Mouse (Mus musculus) liver, embryonic 14.5 days (tissue): ENCODE results near the gene Kcna7. TPM values are rescaled to one million over a fixed set of nuclear protein-coding genes. Genes with fewer than 3 reads are reported as not detected.
A peak's percentile ranks its signal among the peaks of the same experiment; 100 is the strongest.

ENCODE experiments used
- ATAC-seq: fragments of 200-750 bp; cut with Nextera tagmentation; 2 replicates; pipeline ENCODE4 v1.8.0; 2017; ENCODE audit warnings: moderate number of reproducible peaks, mild to moderate bottlenecking, moderate library complexity; ENCODE audit not compliant: insufficient read depth
- DNase-seq, 3 experiments: peaks; one replicate each; pipeline ENCODE4 v3.0.0-alpha.2; 2012 to 2013; ENCODE audit warnings: low read depth in 3 of 3, low spot score in 3 of 3
- H3K27ac ChIP-seq: fragments of 300-500 bp; sonication (generic); 2 replicates; pipeline ENCODE4 v1.5.1; 2014; ENCODE audit warnings: moderate library complexity, mild to moderate bottlenecking, control low read depth, inconsistent platforms
- H3K27me3 ChIP-seq: fragments of 300-500 bp; sonication (generic); 2 replicates; pipeline ENCODE4 v1.6.1; 2014; ENCODE audit warnings: mild to moderate bottlenecking, low read length, moderate library complexity; ENCODE audit not compliant: control insufficient read depth, insufficient read depth
- H3K36me3 ChIP-seq: fragments of 300-500 bp; sonication (generic); replicated peaks from 2 replicates; pipeline ENCODE4 v1.6.1; 2014; ENCODE audit warnings: low read depth; ENCODE audit not compliant: control insufficient read depth, insufficient read depth
- H3K4me1 ChIP-seq, 2 experiments: fragments of 200-500 bp in 1 of 2; fragments of 300-500 bp in 1 of 2; sonication (generic) in 1 of 2; replicated peaks; 2 replicates each; pipeline ENCODE4 v1.6.1; 2012 to 2014; ENCODE audit warnings: antibody characterized with exemption in 1 of 2, inconsistent platforms in 1 of 2, low read length in 1 of 2; ENCODE audit not compliant: control insufficient read depth in 2 of 2, insufficient read depth in 2 of 2
- H3K4me2 ChIP-seq: fragments of 300-500 bp; sonication (generic); 2 replicates; pipeline ENCODE4 v1.6.1; 2014; ENCODE audit warnings: low read depth, mild to moderate bottlenecking, control low read depth, moderate library complexity
- H3K4me3 ChIP-seq, 2 experiments: fragments of 200-500 bp in 1 of 2; fragments of 300-500 bp in 1 of 2; sonication (generic) in 1 of 2; 2 replicates each; pipeline ENCODE4 v1.5.1; 2012 to 2014; ENCODE audit warnings: low read depth in 2 of 2, low read length in 2 of 2, mild to moderate bottlenecking in 2 of 2, control low read depth in 1 of 2, inconsistent platforms in 1 of 2, moderate library complexity in 1 of 2; ENCODE audit not compliant: insufficient read depth in 1 of 2
- H3K9ac ChIP-seq: fragments of 300-500 bp; sonication (generic); replicated peaks from 2 replicates; pipeline ENCODE4 v1.6.1; 2014; ENCODE audit warnings: mild to moderate bottlenecking, control low read depth, moderate library complexity
- H3K9me3 ChIP-seq: fragments of 300-500 bp; sonication (generic); 2 replicates; pipeline ENCODE4 v1.6.1; 2016; ENCODE audit warnings: low read length, mixed read lengths; ENCODE audit not compliant: control insufficient read depth
- CTCF ChIP-seq: IDR thresholded peaks from 2 replicates; pipeline ENCODE4 v1.5.1; 2016; ENCODE audit warnings: antibody characterized with exemption, low read depth, control low read depth
- EP300 ChIP-seq: IDR thresholded peaks from 2 replicates; pipeline ENCODE4 v1.6.1; 2016; ENCODE audit warnings: antibody characterized with exemption, low read depth
- WGBS: fragments of 180-500 bp; shearing (Covaris S2); extraction: QIAGEN DNeasy Blood & Tissue Kit; methylation state at CpG from one replicate; pipeline ENCODE4 v1.1.7; 2014; ENCODE audit not compliant: insufficient replicate concordance; 5-methylcytosine and 5-hydroxymethylcytosine counted together
- polyA plus RNA-seq, 2 experiments: library from polyadenylated mRNA; depleted of rRNA in 1 of 2; stranded (reverse) in 1 of 2; unstranded in 1 of 2; fragments of >200 nt; fragmentation: Nextera tagmentation in 1 of 2; extraction: Ambion mirVana in 1 of 2; gene quantifications; 2 replicates each; pipeline versions ENCODE4 v1.2.1 to v1.2.3; 2012 to 2014

The Kcna7 gene
- polyA plus RNA-seq, 2 experiments = not detected

GRCm38 (mm10) chr7:45426556-45426955, 21.1 kb downstream of the Kcna7 start:
- TF ChIP-seq EP300 = no peak
- no peak for TF ChIP-seq CTCF
- Histone ChIP-seq H3K4me2 (no peak overlapping the region), H3K4me3 (no peak overlapping the region), H3K4me1 (no peaks in the 10 kb centered on the region), H3K27ac (no peak overlapping the region), H3K9ac (no peak overlapping the region), H3K36me3 (peaks cover 39% of the 10 kb centered on the region), H3K27me3 (no peaks in the 10 kb centered on the region), H3K9me3 (no peaks in the 10 kb centered on the region)
- no peak for DNase-seq
- 78% methylated on average over 8 of the region's 8 CpGs for WGBS
- no peak for ATAC-seq

- Histone ChIP-seq H3K4me2 (peak overlapping the region; percentile 88), H3K27ac (peak overlapping the region; percentile 79), H3K4me3 (peak overlapping the region; percentile 87 to 97), H3K9ac (peak overlapping the region; percentile 89), H3K36me3 (peaks cover 5% of the 10 kb centered on the region), H3K4me1 (peaks cover 0 to 14% of the 10 kb centered on the region in 2 experiments; a peak in 2 of 4 replicates), H3K9me3 (no peaks in the 10 kb centered on the region), H3K27me3 (no peaks in the 10 kb centered on the region)
- ATAC-seq (no peak), DNase-seq (no peak)
- TF ChIP-seq CTCF = no peak
- no peak for TF ChIP-seq EP300
- WGBS = under 1% methylated on average over 7 of the region's 7 CpGs
Observed at GRCm38 (mm10) chr7:45433835-45434202, 28.4 kb downstream of the Kcna7 start.

- no peaks in the 10 kb centered on the region for H3K27me3 ChIP-seq
- DNase-seq (peak; percentile 99 to 100 (median 100)), ATAC-seq (peak; percentile 97)
- peak within 1 kb of the TSS; percentile 87 to 97 for H3K4me3 ChIP-seq
- under 1% methylated on average over 45 of the region's 45 CpGs for WGBS
- no peaks in the 10 kb centered on the region for H3K9me3 ChIP-seq
- H3K27ac ChIP-seq = peak within 1 kb of the TSS; percentile 79
- peaks cover 3% of the 10 kb centered on the region; the same call in 1 of the 2 replicates for H3K36me3 ChIP-seq
- H3K9ac ChIP-seq = peak within 1 kb of the TSS; percentile 89
- H3K4me2 ChIP-seq = peak within 1 kb of the TSS; percentile 88
- peak; percentile 67 for TF ChIP-seq EP300
- TF ChIP-seq CTCF = peak; percentile 99
- peaks cover 0 to 14% of the 10 kb centered on the region in 2 experiments; a peak in 2 of 4 replicates for H3K4me1 ChIP-seq
Observed at GRCm38 (mm10) chr7:45434203-45435015, 29.0 kb downstream of the Kcna7 start, which contains the start of gene Gys1. TSS of gene Gys1 (plus strand) at chr7:45434844.

GRCm38 (mm10) chr7:45435038-45435437, 29.6 kb downstream of the Kcna7 start:
- ATAC-seq (no peak), DNase-seq (no peak)
- no peaks in the 10 kb centered on the region for H3K9me3 ChIP-seq
- H3K27ac ChIP-seq = no peak overlapping the region
- H3K27me3 ChIP-seq = no peaks in the 10 kb centered on the region
- H3K4me2 ChIP-seq = peak overlapping the region; percentile 73
- TF ChIP-seq EP300 = no peak
- no peak for TF ChIP-seq CTCF
- H3K4me3 ChIP-seq = peak overlapping the region; percentile 39 to 51
- peaks cover 3% of the 10 kb centered on the region; the same call in 1 of the 2 replicates for H3K36me3 ChIP-seq
- peaks cover 0 to 14% of the 10 kb centered on the region in 2 experiments; a peak in 2 of 4 replicates for H3K4me1 ChIP-seq
- 5% methylated on average over 16 of the region's 16 CpGs for WGBS
- peak overlapping the region; percentile 58 for H3K9ac ChIP-seq

GRCm38 (mm10) chr7:45436444-45436843, 31.0 kb downstream of the Kcna7 start:
- Histone ChIP-seq H3K9ac (no peak overlapping the region), H3K27me3 (no peaks in the 10 kb centered on the region), H3K9me3 (no peaks in the 10 kb centered on the region), H3K27ac (no peak overlapping the region), H3K4me1 (peaks cover 0 to 14% of the 10 kb centered on the region in 2 experiments; a peak in 2 of 4 replicates), H3K4me3 (no peak overlapping the region), H3K4me2 (no peak overlapping the region), H3K36me3 (peaks cover 2% of the 10 kb centered on the region; the same call in 1 of the 2 replicates)
- no peak for DNase-seq
- TF ChIP-seq CTCF (no peak), EP300 (no peak)
- 70% methylated on average over 5 of the region's 5 CpGs for WGBS
- ATAC-seq = no peak
